Comparison of ENCODE assay signal across 7 mouse cellular contexts in genomic region chr19:56294654-56295399, GRCm38 (mm10). TPM values are rescaled to one million over a fixed set of nuclear protein-coding genes. Genes with fewer than 3 reads are reported as not detected.
DNase-seq lines count a peak whose midpoint lies in the region; ATAC-seq lines count a peak whose summit lies in the region.

No protein-coding gene starts in this region.

- no peak overlapping the region for H3K4me3 ChIP-seq in intestine, embryonic 16.5 days (ENCODE audit: low read length)
- no peak overlapping the region for H3K4me3 ChIP-seq in midbrain, embryonic 11.5 days (ENCODE audit: low read depth, low read length)

- no peaks in the 10 kb centered on the region for H3K36me3 ChIP-seq in intestine, embryonic 16.5 days (ENCODE audit: control insufficient read depth, insufficient read depth, low read length)
- no peaks in the 10 kb centered on the region for H3K36me3 ChIP-seq in midbrain, embryonic 11.5 days (ENCODE audit: control insufficient read depth, insufficient read depth, low read length)

- no peaks in the 10 kb centered on the region for H3K9me3 ChIP-seq in intestine, embryonic 16.5 days (ENCODE audit: control insufficient read depth, low read length)
- no peaks in the 10 kb centered on the region for H3K9me3 ChIP-seq in midbrain, embryonic 11.5 days (ENCODE audit: control insufficient read depth, low read length)

- WGBS in intestine, embryonic 16.5 days = 43% methylated on average over 7 of the region's 7 CpGs
- 74% methylated on average over 7 of the region's 7 CpGs for WGBS in midbrain, embryonic 11.5 days

- H3K27me3 ChIP-seq in intestine, embryonic 16.5 days (replicated peaks; ENCODE audit: control insufficient read depth, insufficient read depth, low read length) = no peaks in the 10 kb centered on the region
- H3K27me3 ChIP-seq in midbrain, embryonic 11.5 days (ENCODE audit: control insufficient read depth, insufficient read depth, low read length) = no peaks in the 10 kb centered on the region

- no peak overlapping the region for H3K27ac ChIP-seq in intestine, embryonic 16.5 days (ENCODE audit: low read length)
- no peak overlapping the region for H3K27ac ChIP-seq in midbrain, embryonic 11.5 days (ENCODE audit: low read depth, low read length)

- ATAC-seq in intestine, embryonic 16.5 days = peak; percentile 77
- ATAC-seq in midbrain, embryonic 11.5 days (ENCODE audit: low FRiP score) = peak; percentile 82

- H3K4me2 ChIP-seq in intestine, embryonic 16.5 days (ENCODE audit: low read depth, low read length) = no peak overlapping the region
- H3K4me2 ChIP-seq in midbrain, embryonic 11.5 days = no peak overlapping the region

- DNase-seq in adrenal gland, adult 18-20 months (ENCODE audit: low spot score in 2 of 2) = peak; percentile 55 to 71
- peak; percentile 55 for DNase-seq in embryo, embryonic 11.5 days (ENCODE audit: low read depth, low spot score)
- DNase-seq in gastrocnemius, postnatal 36 days = peak; percentile 59 to 62
- DNase-seq in left cerebral cortex, postnatal 36 days (ENCODE audit: low spot score in 2 of 2) = peak; percentile 58 to 71
- DNase-seq in midbrain, embryonic 11.5 days (ENCODE audit: low spot score, missing footprints) = peak; percentile 96
- peak; percentile 50 for DNase-seq in skeletal muscle tissue, adult 2 months (ENCODE audit: low read depth, low spot score)

- peak overlapping the region; percentile 26; the same call in 1 of the 2 replicates for H3K9ac ChIP-seq in intestine, embryonic 16.5 days (ENCODE audit: low read depth, low read length)
- H3K9ac ChIP-seq in midbrain, embryonic 11.5 days (ENCODE audit: low read length) = no peak overlapping the region

- peaks cover 17% of the 10 kb centered on the region for H3K4me1 ChIP-seq in intestine, embryonic 16.5 days (ENCODE audit: control insufficient read depth, insufficient read depth, low read length)
- H3K4me1 ChIP-seq in midbrain, embryonic 11.5 days (ENCODE audit: control insufficient read depth, insufficient read depth, low read length) = peaks cover 3% of the 10 kb centered on the region; the same call in 1 of the 2 replicates

- intact Hi-C loops in gastrocnemius, postnatal 36 days (cut with DNase I) = loop anchor here (2.0 kb wide), 1 partner anchor 40 kb away; no protein-coding TSS in a partner anchor
- intact Hi-C loops in left cerebral cortex, postnatal 36 days (cut with DNase I) = no loop called here

RNA-seq across cellular contexts. Expression of gene Habp2, which starts 7.9 kb away (rescaled TPM):
- under 1 TPM in 1 of 2 experiments, not detected in 1; 0.20 TPM for total RNA-seq in adrenal gland, adult 18-20 months (2021)
- total RNA-seq in gastrocnemius, postnatal 36 days (2021) = not detected
- polyA plus RNA-seq in intestine, embryonic 16.5 days (2015; fragmentation: Nextera tagmentation; extraction: Ambion mirVana) = 10.1 and 12.7 TPM in 2 replicates
- total RNA-seq in left cerebral cortex, postnatal 36 days (2021) = not detected
- polyA plus RNA-seq in midbrain, embryonic 11.5 days (2014; fragmentation: Nextera tagmentation; extraction: Ambion mirVana) = not detected in 2 replicates
